In the genomic region with DNA sequence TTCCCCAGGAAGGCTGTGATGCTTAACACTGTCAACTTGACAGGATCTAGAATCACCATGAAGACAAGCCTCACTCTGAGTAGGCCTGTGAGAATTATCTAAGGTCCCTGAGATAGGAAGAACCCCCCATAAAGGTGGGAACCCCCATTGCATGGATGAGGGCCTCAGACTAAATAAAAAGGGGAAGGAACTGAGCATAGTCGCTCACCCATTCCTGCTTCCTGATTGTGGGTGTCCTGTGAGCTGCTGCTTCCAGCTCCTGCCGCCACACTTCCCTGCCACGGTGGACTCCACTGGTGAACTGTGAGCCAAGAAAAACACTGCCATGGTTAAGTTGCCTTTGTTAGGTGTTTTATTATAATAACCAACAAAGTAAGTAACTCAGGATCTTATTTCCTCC, we compare ENCODE assay signal across 18 mouse cellular contexts.
"Had no signal": no experiment of that assay in that cellular context is flagged by ENCODE, and none has a peak within 500 bp of the region (broad histone marks: within the 10 kb centered on the region; RNA-seq: fewer than 3 reads in every experiment).

No protein-coding gene starts in this region.

- H3K27ac ChIP-seq: kidney, postnatal 0 days; limb, embryonic 10.5 days; limb, embryonic 13.5 days; liver, embryonic 12.5 days; liver, embryonic 15.5 days; lung, embryonic 15.5 days; midbrain, embryonic 12.5 days; midbrain, embryonic 15.5 days; neural tube, embryonic 12.5 days had no signal

- ATAC-seq: intestine, postnatal 0 days; liver, embryonic 12.5 days; midbrain, embryonic 15.5 days had no signal

- DNase-seq: kidney, adult 2 months; kidney, postnatal 25 days; liver; lung, adult 18-20 months; lung, postnatal 10 days; lung, postnatal 4 days; thymus, adult 18-20 months; thymus, postnatal 36 days had no signal

- H3K9me3 ChIP-seq: limb, embryonic 10.5 days; limb, embryonic 13.5 days; liver, embryonic 12.5 days; liver, embryonic 15.5 days; lung, embryonic 15.5 days; midbrain, embryonic 12.5 days; midbrain, embryonic 15.5 days; neural tube, embryonic 12.5 days had no signal

- H3K27me3 ChIP-seq: limb, embryonic 13.5 days; liver, embryonic 12.5 days; liver, embryonic 15.5 days; lung, embryonic 15.5 days; midbrain, embryonic 12.5 days; midbrain, embryonic 15.5 days; neural tube, embryonic 12.5 days had no signal

- H3K4me1 ChIP-seq: liver, embryonic 12.5 days; liver, embryonic 15.5 days; midbrain, embryonic 12.5 days; midbrain, embryonic 15.5 days; neural tube, embryonic 12.5 days had no signal

- H3K36me3 ChIP-seq: limb, embryonic 10.5 days; limb, embryonic 13.5 days; liver, embryonic 12.5 days; liver, embryonic 15.5 days; lung, embryonic 15.5 days; midbrain, embryonic 12.5 days; midbrain, embryonic 15.5 days; neural tube, embryonic 12.5 days had no signal

- H3K4me3 ChIP-seq: limb, embryonic 10.5 days; limb, embryonic 13.5 days; liver, embryonic 12.5 days; liver, embryonic 15.5 days; lung, embryonic 15.5 days; midbrain, embryonic 12.5 days; midbrain, embryonic 15.5 days; neural tube, embryonic 12.5 days had no signal
